Mouse (Mus musculus) splenic B cell, adult 2 months (primary cell): Measurements from ENCODE around the gene Hoxd3.

Experiments used
- DNase-seq: peaks from one replicate; pipeline ENCODE4 v3.0.0-alpha.2; 2011; ENCODE audit warnings: low read depth, low spot score
- H3K27me3 ChIP-seq: 2 replicates; pipeline ENCODE4 v1.6.1; 2012; ENCODE audit warnings: mild to moderate bottlenecking, low read length, moderate library complexity, mixed read lengths; ENCODE audit not compliant: control insufficient read depth, poor library complexity, insufficient read depth, severe bottlenecking
- H3K36me3 ChIP-seq: 2 replicates; pipeline ENCODE4 v1.6.1; 2012; ENCODE audit warnings: mild to moderate bottlenecking, low read length, moderate library complexity, mixed read lengths; ENCODE audit not compliant: control insufficient read depth, poor library complexity, insufficient read depth, severe bottlenecking

Hoxd3 gene

DNA sequence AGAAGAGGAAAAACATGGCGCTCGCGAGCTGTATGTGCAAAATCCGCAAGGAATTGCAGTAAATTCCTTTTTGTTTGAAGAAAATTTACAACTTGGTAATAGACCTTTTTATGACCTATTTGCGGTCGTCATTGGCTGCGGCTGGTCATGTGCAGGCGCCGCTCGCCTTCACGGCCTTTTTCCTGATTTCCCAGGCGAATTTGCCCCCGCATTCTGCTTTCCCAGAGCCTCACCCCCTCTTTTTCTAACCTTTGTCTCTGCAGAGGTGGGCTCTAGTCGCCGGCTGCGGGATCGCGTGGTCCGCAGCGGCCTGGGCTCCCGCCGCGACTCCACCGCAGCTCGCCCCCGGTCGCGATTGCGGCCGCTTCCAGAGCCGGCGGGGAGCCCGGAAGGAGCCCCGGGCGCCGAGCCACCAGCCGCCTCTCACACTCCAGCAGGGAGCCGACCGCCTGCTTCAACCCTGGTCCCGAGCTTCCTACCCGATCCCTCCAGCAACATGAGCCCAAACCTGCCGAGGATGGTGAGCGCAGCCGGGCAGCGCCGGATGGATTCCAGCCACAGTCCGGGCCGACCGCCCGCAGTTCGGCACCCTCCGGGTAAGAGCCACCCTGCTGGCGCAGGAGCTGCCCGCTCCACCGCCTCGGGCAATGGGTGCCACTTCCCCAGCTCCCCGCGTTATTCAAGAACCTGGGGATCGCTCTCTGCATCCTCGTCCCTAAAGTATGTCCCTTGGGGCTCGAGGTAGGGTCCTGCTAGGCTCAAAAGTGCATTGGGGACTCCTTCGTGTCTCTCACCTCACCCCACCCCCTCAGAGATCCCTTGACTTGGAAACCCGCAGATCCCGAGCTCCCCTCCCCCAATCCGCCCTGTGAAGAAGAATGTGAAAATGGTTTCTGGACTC lies at the start of gene Hoxd3, which contains the start of gene Hoxd4:
TSS of gene Hoxd3 (plus strand) at position 207 of the 901 bp plus-strand sequence.
TSS of gene Hoxd4 (plus strand) at position 209 of the 901 bp plus-strand sequence.
- H3K27me3 ChIP-seq: no peaks in the 10 kb centered on the region
- no peaks in the 10 kb centered on the region for H3K36me3 ChIP-seq
- DNase-seq: no peak

DNA sequence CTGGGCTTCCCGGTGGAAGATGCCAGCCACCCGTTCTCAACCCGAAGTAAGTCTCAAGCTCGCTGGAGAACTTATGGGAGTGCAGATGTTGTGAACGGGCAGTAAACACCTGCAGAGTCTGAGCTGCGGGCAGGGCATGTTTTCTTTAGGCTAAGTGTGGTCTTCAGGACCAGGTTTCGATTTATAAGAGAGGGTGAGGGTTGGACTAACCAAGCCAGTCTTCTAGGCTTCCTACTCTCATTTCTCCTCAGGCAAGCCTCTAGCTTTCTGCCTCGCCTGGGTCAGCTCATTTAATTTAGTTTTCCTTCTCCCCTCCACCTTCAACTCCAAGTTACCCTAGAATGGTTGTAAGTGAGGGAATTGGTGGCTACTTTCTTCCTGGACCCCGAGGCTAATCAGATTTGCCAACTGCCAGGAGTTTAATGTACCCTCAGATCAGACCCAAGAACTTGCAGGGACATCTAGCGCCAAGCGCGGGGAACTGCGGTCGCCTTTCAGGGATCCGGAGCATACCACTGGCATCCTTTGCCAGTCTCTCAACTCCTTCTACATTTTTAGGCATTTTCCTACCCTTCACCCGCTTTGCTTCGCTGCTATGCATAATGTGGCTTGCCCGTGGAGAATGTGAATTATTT lies 48.3 kb upstream of the Hoxd3 start:
- H3K36me3 ChIP-seq: no peaks in the 10 kb centered on the region
- H3K27me3 ChIP-seq: peaks cover 4% of the 10 kb centered on the region; the same call in 1 of the 2 replicates
- DNase-seq: no peak

DNA sequence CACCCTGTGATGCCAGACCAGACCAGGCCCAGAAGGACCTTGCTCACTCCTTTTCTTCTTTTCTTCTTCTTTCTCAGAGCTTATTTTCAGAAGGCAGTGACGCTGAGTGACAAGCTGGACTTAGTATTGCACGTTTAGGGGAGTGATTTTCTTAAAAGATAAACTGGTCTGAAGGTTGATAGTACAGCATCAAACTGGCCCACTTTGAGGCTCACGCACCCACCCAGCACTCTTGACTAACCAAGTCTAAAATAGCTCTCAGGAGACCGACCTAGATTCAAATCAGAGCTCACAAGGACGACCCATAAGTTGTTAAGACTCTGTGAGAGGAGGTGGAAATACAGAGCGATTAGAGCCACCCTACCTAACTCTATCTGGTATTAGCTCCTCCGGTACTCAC lies 45.3 kb upstream of the Hoxd3 start:
- H3K36me3 ChIP-seq: no peaks in the 10 kb centered on the region
- H3K27me3 ChIP-seq: peaks cover 6% of the 10 kb centered on the region; the same call in 1 of the 2 replicates
- DNase-seq: no peak

DNA sequence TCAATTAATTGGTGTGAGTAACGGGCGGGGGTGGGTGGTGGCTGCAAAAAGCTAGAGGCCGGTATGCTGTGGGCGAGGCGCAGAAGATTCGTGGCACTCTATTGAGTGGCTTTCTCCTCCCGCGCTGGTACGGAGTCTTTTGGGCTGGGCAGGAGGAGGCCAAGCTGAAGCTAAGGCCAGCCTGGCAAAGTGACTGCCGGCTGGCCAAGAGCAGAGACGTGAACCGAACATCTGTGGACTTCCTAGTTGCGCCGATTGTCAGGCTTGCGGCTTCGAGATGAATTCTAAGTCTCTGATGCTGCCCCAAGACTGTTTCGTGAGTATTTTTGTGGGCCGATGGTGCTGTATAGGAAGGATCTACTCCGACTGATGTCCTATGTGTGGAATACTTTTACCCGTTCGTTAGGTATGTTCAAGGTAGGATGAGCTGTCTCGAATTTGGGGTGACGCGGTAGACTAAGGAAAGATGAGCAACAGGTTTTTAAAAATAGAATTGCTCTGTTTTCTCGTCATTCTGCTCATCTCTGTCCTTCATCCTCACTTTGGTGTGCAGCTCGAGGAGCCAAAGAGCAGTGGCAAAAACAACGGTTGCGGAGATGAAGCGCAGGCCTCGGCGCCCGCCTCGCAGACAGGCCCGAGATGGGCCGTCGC lies 44.4 kb upstream of the Hoxd3 start:
- DNase-seq: no peak
- Histone ChIP-seq H3K27me3 (peaks cover 6% of the 10 kb centered on the region; the same call in 1 of the 2 replicates), H3K36me3 (no peaks in the 10 kb centered on the region)

DNA sequence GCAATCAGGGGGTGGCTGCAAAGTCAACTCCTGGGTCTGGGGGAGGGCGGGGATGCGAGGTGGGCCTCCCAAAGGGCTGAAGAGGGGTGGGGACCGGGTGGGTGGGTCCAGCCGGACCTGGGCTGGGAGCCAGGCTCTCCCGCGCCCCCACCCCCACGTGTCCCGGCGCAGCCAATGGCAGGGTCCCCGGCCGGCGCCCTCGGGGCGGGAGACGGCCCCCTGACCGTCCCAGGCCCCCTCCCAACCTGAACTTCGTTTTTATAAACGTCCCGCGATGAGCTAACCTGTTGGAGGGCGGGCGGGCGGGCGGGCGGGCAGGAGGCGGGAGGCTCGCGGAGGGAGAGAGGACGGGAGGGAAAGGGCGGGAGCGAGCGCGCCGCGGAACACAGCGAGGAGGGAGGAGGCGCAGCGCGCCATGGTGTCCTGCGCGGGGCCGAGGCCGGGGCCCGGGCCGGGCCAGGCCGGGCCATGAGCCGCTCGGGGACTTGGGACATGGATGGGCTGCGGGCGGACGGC lies 43.8 kb upstream of the Hoxd3 start, which contains the start of gene Hoxd13:
TSS of gene Hoxd13 (plus strand) at position 469 of the 516 bp plus-strand sequence.
- no peak for DNase-seq
- no peaks in the 10 kb centered on the region for H3K36me3 ChIP-seq
- H3K27me3 ChIP-seq: peaks cover 6% of the 10 kb centered on the region; the same call in 1 of the 2 replicates

DNA sequence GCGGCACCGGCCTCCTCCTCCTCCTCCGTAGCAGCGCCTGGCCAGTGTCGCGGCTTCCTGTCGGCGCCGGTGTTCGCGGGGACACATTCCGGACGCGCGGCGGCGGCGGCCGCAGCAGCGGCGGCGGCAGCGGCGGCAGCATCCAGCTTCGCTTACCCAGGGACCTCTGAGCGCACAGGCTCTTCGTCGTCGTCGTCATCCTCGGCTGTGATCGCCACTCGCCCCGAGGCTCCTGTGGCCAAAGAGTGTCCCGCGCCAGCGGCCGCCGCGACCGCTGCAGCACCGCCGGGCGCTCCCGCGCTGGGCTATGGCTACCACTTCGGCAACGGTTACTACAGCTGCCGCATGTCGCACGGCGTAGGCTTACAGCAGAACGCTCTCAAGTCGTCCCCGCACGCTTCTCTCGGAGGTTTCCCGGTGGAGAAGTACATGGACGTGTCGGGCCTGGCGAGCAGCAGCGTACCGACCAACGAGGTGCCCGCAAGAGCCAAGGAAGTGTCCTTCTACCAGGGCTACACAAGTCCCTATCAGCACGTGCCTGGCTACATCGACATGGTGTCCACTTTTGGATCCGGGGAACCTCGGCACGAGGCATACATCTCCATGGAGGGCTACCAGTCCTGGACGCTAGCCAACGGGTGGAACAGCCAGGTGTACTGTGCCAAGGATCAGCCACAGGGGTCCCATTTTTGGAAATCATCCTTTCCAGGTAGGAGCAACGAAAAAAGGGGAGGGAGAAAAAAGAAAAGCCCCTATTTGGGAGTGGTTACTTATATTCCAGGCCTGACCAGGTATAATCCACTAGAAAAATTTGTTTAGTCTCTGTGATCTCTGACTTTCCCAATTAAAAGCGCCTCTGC lies 43.1 kb upstream of the Hoxd3 start:
- no peak for DNase-seq
- peaks cover 6% of the 10 kb centered on the region; the same call in 1 of the 2 replicates for H3K27me3 ChIP-seq
- no peaks in the 10 kb centered on the region for H3K36me3 ChIP-seq

DNA sequence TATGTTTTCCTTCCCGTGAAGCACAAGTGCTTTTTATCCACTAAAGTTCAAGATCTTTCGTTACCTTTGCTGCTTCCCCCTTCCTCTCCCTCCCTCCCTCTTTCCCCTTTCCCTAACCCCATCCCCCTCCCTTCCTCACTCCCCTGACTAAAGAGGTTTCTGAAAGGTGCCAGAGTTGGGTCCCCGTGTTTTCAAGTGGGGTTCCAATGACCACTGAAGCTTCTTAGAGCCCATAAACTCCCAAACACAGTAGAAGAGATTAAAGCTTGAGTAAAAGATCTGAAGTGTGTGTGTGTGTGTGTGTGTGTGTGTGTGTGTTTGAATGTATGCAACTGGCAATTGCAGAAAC lies 42.5 kb upstream of the Hoxd3 start:
- Histone ChIP-seq H3K36me3 (no peaks in the 10 kb centered on the region), H3K27me3 (peaks cover 6% of the 10 kb centered on the region; the same call in 1 of the 2 replicates)
- no peak for DNase-seq

DNA sequence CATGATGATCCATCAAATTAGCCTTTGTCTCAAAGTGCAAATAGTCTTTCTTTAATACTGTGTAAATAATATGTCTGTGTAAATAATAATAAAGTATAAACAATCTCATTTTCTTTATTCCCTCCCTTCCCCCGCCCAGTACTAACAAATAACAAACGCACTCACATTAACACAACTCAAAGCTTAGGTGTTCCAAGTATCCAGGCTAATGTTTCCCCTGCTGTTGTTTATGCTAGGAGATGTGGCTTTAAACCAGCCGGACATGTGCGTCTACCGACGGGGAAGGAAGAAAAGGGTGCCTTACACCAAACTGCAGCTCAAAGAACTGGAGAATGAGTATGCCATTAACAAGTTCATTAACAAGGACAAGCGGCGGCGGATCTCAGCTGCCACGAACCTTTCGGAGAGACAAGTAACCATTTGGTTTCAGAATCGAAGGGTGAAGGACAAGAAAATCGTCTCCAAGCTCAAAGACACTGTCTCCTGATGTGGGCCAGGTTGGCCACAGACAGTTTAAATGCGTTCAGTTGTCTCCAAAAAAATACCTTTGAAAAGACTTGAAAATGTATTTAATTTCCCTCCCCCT lies 42.0 kb upstream of the Hoxd3 start:
- no peak for DNase-seq
- peaks cover 6% of the 10 kb centered on the region; the same call in 1 of the 2 replicates for H3K27me3 ChIP-seq
- no peaks in the 10 kb centered on the region for H3K36me3 ChIP-seq

DNA sequence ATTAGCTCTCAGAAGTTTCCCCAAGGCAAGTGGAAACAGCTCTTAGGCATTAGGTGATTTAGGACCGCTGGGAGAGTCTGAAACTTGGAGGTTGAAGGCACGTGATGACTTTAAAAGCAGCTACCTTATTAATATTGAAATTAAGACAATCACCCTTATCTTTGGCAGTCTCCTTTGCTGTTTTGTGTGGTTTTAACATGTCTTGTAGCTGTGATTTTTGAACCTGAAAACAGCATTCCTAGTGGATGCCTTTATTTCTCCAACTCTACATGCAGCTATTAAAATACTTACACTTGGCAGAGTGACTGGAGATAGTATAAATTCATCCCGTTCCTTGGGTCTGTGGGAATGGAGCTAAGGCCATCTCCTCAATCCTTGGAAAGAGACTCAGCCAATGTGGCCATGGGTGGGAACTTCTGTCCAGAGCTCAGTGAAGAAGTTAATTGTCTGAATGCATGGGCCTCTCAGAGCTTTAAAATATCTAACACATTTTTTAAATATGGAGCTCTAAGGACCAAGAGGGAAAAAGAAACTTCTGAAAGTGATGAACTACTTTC lies 41.0 kb upstream of the Hoxd3 start:
- Histone ChIP-seq H3K27me3 (peaks cover 6% of the 10 kb centered on the region), H3K36me3 (no peaks in the 10 kb centered on the region)
- no peak for DNase-seq

DNA sequence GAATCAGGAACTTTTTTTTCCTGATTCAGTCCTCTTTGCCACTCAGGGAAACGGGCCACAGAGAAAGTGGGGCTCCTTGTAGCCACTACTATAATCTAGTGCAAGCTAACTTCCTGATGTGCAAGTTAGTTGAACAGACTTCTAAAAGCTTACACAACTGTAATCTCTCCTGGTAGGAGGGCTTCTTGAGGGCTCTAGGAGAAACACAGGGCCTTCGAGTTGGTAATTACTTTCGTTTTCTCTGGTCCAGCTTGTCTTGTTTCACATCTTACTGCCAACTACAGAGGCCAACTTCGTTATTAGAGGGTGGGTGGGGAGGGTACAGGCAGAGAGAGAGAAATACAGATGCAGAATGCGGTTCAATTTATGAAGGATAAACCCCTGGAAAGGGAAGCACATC lies 39.9 kb upstream of the Hoxd3 start:
- Histone ChIP-seq H3K36me3 (no peaks in the 10 kb centered on the region), H3K27me3 (peaks cover 6% of the 10 kb centered on the region)
- DNase-seq: no peak

DNA sequence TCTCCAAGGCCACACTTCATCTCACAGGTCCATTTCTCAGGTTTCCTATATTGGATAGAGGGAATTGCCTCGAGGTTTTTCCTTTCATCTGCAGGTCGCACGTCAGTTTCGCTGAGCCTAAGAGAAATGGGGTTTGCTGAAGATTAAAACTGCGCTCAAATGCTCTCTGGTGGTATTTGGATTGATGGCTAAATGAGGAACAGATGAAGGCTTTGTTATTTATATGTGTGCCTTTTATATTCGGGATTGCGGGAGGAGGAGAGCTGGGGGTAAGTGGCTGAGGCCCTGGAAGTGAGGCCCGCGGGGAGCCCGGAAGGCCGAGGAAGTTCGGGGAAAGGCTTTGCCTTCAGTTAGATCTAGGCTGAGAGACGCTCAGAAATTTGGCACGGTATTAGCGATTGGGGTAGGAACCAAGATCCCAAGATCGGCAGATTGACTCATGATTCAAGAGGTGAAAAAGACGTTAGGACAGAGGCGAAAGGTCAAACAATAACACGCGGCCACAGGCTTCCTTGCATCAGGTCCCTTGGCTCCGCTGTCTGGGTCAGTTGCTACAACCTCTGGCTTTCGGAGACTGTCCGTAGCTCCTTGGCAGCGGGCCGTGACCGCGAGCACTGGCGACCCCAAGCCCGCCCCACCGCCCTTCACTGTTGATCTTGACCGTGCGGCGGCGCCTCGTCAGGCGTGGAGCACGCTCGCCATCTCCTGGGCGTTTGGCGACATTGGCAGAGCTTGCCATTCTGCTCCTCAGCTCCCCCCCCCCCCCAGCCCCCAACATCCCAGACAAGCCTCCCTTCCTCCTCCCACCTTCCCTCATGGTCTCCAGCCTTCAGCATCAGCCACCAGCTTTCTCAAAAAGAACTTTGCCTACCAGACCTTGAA lies 39.0 kb upstream of the Hoxd3 start:
- Histone ChIP-seq H3K27me3 (peaks cover 6% of the 10 kb centered on the region), H3K36me3 (no peaks in the 10 kb centered on the region)
- peak; percentile 71 for DNase-seq

DNA sequence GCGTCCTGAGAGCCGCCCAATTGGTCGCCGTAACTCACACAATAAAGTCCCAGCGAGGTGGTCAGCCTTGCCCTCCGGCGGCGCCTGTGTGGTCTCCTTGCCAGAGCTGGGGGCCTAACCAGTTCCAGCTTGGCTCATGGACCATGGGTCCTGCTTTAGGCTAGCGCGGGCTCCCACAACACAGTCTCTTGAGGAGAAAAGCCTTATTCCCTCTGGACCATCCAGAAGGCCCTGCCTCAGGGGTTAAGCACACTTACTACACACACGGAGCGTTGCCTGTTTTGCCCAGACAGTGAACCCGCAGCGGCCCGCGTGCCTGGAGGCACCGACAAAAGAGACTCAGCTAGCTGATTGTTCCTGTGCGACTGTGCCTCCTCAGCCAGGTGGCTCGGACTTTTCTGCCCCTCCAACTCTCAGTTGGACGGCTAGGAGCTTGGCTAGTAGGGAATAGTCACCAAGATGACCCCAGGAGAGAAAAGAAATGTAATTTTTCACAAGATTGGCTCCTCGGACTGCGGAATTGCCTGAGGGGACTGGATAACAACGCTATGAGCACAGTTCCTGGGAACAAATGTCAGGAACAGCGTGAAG lies 37.8 kb upstream of the Hoxd3 start:
- Histone ChIP-seq H3K36me3 (no peaks in the 10 kb centered on the region), H3K27me3 (peaks cover 2% of the 10 kb centered on the region; the same call in 1 of the 2 replicates)
- no peak for DNase-seq
